Mouse (Mus musculus) embryo, embryonic 10.5 days (tissue): ENCODE data around the gene Cachd1.
A peak's percentile ranks its signal among the peaks of the same experiment; 100 is the strongest.

ENCODE experiments used
- DNase-seq: peaks from one replicate; pipeline ENCODE4 v3.0.0-alpha.2; 2015; ENCODE audit warnings: low spot score

Cachd1 gene

DNA sequence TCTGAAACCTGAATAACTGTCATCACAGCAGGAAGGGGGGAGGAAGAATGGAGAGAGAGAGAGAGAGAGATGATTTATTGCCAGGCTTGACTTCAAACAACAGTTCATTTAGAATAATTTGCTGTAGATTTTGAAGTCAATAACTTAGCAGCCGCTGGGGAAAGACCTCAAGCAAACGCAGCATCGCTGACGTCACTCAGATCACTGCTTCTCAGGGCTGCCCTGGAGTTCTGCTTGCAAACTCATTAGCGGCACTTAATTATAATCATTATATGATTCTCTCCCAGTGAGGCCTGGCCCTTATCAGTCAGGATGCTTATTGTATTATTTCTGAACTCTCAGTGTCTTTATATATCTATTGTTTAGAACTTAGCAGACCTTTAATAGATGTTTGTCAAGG, 289.9 kb downstream of the Cachd1 start:
- DNase-seq, result no peak

- peak; percentile 77 for DNase-seq
Measured at GRCm38 (mm10) chr4:101068786-101069153, 292.3 kb downstream of the Cachd1 start, which contains the start of gene Raver2. Raver2 (plus strand) TSS chr4:101068983.

- peak; percentile 65 for DNase-seq
Measured at GRCm38 (mm10) chr4:101069154-101069971, 292.9 kb downstream of the Cachd1 start.

GRCm38 (mm10) chr4:101071570-101071969, 295.1 kb downstream of the Cachd1 start:
- no peak for DNase-seq

DNA sequence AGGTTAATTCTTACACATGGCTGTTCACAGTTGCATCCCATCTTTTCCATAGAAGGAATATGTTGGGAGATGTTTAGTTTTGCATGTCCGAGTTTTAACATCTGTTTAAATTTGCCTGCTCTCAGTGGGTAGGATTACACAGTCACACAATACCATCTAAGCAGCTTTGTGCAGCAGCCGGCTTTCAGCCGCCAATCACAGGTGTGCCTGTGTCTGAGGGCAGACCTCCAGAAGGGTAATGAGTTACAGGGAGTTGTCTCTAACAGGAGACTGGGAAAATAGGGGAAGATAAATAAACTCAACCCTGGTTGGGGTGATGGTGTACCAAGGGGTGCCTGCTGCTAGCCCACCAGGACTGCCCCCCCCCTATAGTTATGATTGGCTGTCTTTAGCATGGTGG, 299.9 kb downstream of the Cachd1 start:
- no peak for DNase-seq
